Mouse (Mus musculus) liver, embryonic 15.5 days (tissue): ENCODE data around the gene Tubb4b. TPM values are rescaled to one million over a fixed set of nuclear protein-coding genes. Genes with fewer than 3 reads are reported as not detected.

Experiments used
- ATAC-seq: fragments of 200-750 bp; cut with Nextera tagmentation; 2 replicates; pipeline ENCODE4 v1.8.0; 2017; ENCODE audit warnings: moderate number of reproducible peaks, mild to moderate bottlenecking, moderate library complexity; ENCODE audit not compliant: insufficient read depth
- H3K27ac ChIP-seq: fragments of 300-500 bp; sonication (generic); replicated peaks from 2 replicates; pipeline ENCODE4 v1.5.1; 2015; ENCODE audit warnings: mild to moderate bottlenecking, inconsistent platforms
- H3K27me3 ChIP-seq: fragments of 300-500 bp; sonication (generic); 2 replicates; pipeline ENCODE4 v1.6.1; 2015; ENCODE audit warnings: mild to moderate bottlenecking, inconsistent platforms
- H3K36me3 ChIP-seq: fragments of 300-500 bp; sonication (generic); replicated peaks from 2 replicates; pipeline ENCODE4 v1.6.1; 2015; ENCODE audit warnings: moderate library complexity, mild to moderate bottlenecking, inconsistent platforms
- H3K4me1 ChIP-seq: fragments of 300-500 bp; sonication (generic); replicated peaks from 2 replicates; pipeline ENCODE4 v1.6.1; 2015; ENCODE audit warnings: inconsistent platforms
- H3K4me2 ChIP-seq: fragments of 300-500 bp; sonication (generic); 2 replicates; pipeline ENCODE4 v1.6.1; 2015; ENCODE audit warnings: moderate library complexity, mild to moderate bottlenecking, inconsistent platforms
- H3K4me3 ChIP-seq: fragments of 300-500 bp; sonication (generic); replicated peaks from 2 replicates; pipeline ENCODE4 v1.5.1; 2015; ENCODE audit warnings: mild to moderate bottlenecking, inconsistent platforms
- H3K9ac ChIP-seq: fragments of 300-500 bp; sonication (generic); 2 replicates; pipeline ENCODE4 v1.6.1; 2015; ENCODE audit warnings: moderate library complexity, mild to moderate bottlenecking, inconsistent platforms
- H3K9me3 ChIP-seq: fragments of 300-500 bp; sonication (generic); replicated peaks from 2 replicates; pipeline ENCODE4 v1.6.1; 2016; ENCODE audit warnings: inconsistent platforms
- WGBS: fragments of 180-500 bp; shearing (Covaris S2); methylation state at CpG from one replicate; pipeline ENCODE4 v1.1.7; 2015; ENCODE audit warnings: mixed read lengths; ENCODE audit not compliant: insufficient replicate concordance; 5-methylcytosine and 5-hydroxymethylcytosine counted together
- polyA plus RNA-seq: library from polyadenylated mRNA; unstranded; fragments of >200 nt; fragmentation: Nextera tagmentation; extraction: Ambion mirVana; gene quantifications from 2 replicates; pipeline ENCODE4 v1.2.1, GENCODE M21; 2015

Tubb4b gene
- polyA plus RNA-seq, 1 experiment from 2014 or later, result 695 TPM

DNA sequence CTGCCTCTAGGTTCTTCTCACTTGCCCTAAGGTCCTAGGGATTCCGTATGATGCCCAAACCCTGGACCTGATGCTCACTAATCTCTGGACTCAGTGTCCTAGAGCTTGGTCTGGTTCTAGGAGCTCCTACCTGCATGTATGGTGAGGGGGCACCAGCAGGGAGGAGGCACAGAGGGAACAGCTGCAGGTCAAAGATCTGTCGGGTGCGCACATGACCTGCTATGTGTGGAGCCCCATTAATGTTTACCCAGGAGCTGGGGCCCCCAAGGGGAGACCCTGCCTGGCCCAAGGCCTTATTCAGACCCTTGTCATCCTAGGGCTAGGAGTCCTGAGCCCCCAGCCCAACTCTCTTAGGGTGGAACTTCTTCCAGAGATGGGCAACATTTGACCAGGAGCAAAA, 9.5 kb upstream of the Tubb4b start, which contains the start of gene Slc34a3:
Slc34a3 (minus strand) TSS at position 315 of the 400 bp plus-strand sequence.
- Histone ChIP-seq H3K36me3 (no peaks in the 10 kb centered on the region), H3K9me3 (no peaks in the 10 kb centered on the region), H3K27me3 (peaks cover 45% of the 10 kb centered on the region), H3K9ac (no peak within 1 kb of the TSS), H3K4me3 (no peak within 1 kb of the TSS), H3K4me1 (peaks cover 23% of the 10 kb centered on the region), H3K27ac (no peak within 1 kb of the TSS), H3K4me2 (no peak within 1 kb of the TSS)
- 60% methylated on average over 3 of the region's 3 CpGs for WGBS
- no peak for ATAC-seq

DNA sequence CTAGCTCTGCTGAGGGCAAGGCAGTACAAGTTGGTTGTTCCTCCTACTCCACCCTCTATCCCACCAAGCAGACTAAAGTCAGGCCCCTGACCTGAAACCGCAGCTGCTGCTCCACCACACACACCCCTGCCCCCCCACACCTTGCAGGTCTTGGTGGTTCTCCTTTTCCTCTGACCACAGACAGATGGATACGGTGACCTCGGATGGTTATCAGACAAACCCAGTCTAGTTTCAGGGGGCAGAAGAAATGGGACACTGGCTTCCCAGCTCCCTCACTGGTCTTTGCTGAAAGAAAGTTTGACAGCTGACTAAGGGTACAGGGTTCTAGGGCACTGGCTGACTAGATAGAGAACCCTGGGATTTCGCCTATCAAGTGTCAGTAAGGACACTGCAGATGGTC, 8.9 kb upstream of the Tubb4b start:
- 12% methylated on average over 4 of the region's 4 CpGs for WGBS
- Histone ChIP-seq H3K9me3 (no peaks in the 10 kb centered on the region), H3K27me3 (peaks cover 42% of the 10 kb centered on the region), H3K36me3 (no peaks in the 10 kb centered on the region), H3K4me3 (no peak overlapping the region), H3K4me2 (no peak overlapping the region), H3K27ac (no peak overlapping the region), H3K4me1 (peaks cover 29% of the 10 kb centered on the region), H3K9ac (no peak overlapping the region)
- no peak for ATAC-seq

DNA sequence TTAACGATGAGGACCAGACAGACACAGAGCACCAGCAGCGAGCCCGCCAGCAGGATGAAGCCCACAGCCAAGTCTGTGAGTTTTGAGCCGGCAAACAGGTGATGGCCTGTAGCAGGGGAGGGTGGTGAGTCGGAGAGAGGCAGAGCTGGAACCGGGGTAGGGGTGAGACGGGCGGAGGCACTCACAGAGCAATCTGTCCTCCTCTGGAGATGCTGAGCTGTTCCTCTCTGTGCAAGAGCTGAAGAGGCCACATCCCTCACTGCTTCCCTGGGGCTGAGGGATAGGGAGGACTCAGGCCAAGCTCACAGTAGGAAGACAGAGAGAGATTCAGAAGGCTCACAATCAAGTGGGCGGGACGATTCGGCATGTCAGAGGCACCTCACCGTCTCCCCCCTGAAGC, 6.5 kb upstream of the Tubb4b start:
- WGBS, result 63% methylated on average over 12 of the region's 12 CpGs

DNA sequence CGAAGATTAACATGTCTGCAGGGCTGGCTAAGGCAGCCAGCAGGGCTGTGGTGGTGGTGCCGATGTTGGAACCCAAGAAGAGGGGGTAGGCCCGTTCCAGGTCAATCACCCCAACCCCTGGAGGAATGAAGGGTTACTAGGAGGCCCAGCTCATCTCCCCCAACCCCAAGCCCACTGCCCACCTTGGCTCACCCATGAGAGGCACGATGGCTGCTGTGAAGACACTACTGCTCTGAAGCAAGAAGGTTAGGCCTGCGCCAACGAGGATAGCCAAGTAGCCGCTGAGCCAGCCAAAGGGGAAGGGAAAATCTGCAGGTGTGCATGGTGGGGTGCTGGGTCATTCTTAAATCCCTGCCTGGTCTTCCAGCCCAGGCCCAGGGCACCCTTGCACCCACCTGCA, 6.1 kb upstream of the Tubb4b start:
- H3K27ac ChIP-seq, result no peak overlapping the region
- H3K4me3 ChIP-seq, result no peak overlapping the region
- peaks cover 45% of the 10 kb centered on the region for H3K4me1 ChIP-seq
- 75% methylated on average over 7 of the region's 7 CpGs for WGBS
- no peak overlapping the region for H3K4me2 ChIP-seq
- no peak overlapping the region for H3K9ac ChIP-seq
- no peaks in the 10 kb centered on the region for H3K9me3 ChIP-seq
- H3K27me3 ChIP-seq, result peaks cover 31% of the 10 kb centered on the region
- no peaks in the 10 kb centered on the region for H3K36me3 ChIP-seq
- ATAC-seq, result no peak

More for the DNA sequence above, 6.5 kb upstream of the Tubb4b start:
- Histone ChIP-seq H3K4me3 (no peak overlapping the region), H3K9me3 (no peaks in the 10 kb centered on the region), H3K27me3 (peaks cover 31% of the 10 kb centered on the region), H3K9ac (no peak overlapping the region), H3K4me2 (no peak overlapping the region), H3K4me1 (peaks cover 41% of the 10 kb centered on the region), H3K27ac (no peak overlapping the region), H3K36me3 (no peaks in the 10 kb centered on the region)
- no peak for ATAC-seq

DNA sequence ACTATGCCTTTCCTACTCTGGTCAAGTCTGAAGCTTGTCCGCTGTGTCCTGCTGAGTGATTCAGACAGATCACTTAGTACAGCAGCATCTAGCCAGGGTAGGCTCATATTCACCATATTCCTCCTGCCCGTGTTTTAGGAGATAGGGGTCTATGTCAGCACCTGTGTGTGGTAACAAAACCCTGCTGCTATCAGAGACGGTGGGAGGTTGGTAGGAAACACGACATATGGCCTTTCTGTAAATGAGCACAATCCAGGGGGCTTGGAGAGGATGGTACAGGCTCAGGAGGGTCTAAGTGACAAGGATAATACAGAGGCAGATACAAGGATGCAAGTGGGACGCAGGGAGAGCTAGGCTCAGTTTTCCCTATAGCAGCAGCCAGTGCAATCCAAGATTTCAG, 5.1 kb upstream of the Tubb4b start:
- Histone ChIP-seq H3K4me2 (no peak overlapping the region), H3K9me3 (no peaks in the 10 kb centered on the region), H3K9ac (no peak overlapping the region), H3K4me1 (peaks cover 47% of the 10 kb centered on the region), H3K36me3 (no peaks in the 10 kb centered on the region), H3K27me3 (peaks cover 25% of the 10 kb centered on the region), H3K27ac (no peak overlapping the region), H3K4me3 (no peak overlapping the region)
- WGBS, result 71% methylated on average over 5 of the region's 5 CpGs
- ATAC-seq, result no peak

DNA sequence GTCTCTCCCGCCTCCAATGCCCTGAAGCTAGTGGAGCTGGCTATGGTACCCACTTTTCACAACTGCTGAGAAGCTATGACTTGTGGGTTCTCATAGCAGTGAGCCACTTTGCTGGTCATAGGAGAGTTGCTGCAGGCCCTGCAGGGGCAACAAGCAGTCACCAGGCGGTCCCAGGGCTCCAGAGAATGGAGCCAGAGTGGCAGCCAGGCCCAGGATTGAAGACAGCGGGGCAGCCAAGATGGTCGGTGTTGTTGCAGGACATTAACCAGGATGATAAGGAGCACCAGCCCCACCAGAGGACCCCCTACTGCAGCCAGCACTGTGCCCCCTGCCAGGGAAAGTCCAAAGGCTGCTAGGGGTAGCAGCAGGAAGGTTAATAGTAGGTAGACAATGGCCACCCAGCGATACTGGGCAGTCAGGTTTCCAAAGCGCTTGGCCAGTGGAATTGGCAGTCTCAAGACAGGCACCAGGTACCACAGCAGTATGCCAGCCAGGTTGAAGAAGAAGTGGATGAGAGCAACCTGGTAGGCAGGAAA, 4.6 kb upstream of the Tubb4b start:
- peak overlapping the region; percentile 70 for H3K4me2 ChIP-seq
- peaks cover 25% of the 10 kb centered on the region for H3K27me3 ChIP-seq
- ATAC-seq, result no peak
- no peaks in the 10 kb centered on the region for H3K9me3 ChIP-seq
- H3K9ac ChIP-seq, result no peak overlapping the region
- H3K4me3 ChIP-seq, result peak overlapping the region; percentile 44; the same call in 1 of the 2 replicates
- peaks cover 42% of the 10 kb centered on the region for H3K4me1 ChIP-seq
- no peak overlapping the region for H3K27ac ChIP-seq
- 71% methylated on average over 6 of the region's 6 CpGs for WGBS
- H3K36me3 ChIP-seq, result no peaks in the 10 kb centered on the region

DNA sequence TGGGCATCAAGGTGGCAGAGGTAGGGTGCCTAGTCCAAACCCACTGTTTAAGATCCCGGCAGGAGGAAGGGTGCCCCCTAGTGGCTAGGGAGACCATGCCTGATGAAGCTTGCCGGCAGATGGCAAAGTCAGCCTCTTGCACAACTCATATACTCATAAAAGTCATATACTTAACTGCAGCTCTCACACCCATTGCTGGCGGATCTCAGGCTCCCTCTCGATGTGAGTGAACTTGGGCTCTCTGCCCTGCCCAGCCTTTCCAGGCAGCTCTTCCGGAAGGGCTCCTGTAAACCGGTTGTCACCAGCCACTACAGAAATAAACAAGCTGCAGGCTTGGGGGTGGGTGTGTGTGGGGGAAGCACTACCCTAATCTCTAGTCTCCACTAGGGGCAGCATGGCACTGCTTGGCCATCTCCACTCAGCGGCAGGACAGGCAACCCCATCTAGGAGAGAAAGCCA, 4.0 kb upstream of the Tubb4b start:
- no peak for ATAC-seq

DNA sequence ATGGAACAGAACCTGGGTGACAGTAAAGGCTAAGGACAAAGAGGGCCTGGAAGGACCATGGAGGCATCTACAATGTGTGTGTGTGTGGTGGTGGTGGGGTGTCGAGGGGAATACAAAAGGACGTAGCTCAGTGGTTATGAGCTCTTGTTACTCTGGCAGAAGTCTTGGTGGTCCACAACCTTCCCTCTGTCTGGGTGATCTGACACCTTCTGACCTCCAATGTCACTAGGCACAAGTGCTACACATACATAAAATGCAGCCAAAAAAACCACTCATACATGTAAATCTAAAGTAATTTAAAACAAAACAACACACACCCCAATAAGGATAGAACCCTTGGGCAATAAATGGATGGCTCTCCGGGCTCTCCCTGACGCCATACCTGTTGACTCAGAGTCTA, 2.9 kb upstream of the Tubb4b start:
- Histone ChIP-seq H3K36me3 (peaks cover 15% of the 10 kb centered on the region), H3K9ac (no peak overlapping the region), H3K9me3 (no peaks in the 10 kb centered on the region), H3K4me3 (no peak overlapping the region), H3K27me3 (peaks cover 17% of the 10 kb centered on the region), H3K4me1 (peaks cover 41% of the 10 kb centered on the region), H3K4me2 (no peak overlapping the region), H3K27ac (peak overlapping the region; percentile 71; the same call in 1 of the 2 replicates)
- 91% methylated on average over 4 of the region's 4 CpGs for WGBS
- ATAC-seq, result no peak

More for the DNA sequence above, 4.0 kb upstream of the Tubb4b start:
- Histone ChIP-seq H3K36me3 (peaks cover 4% of the 10 kb centered on the region), H3K9me3 (no peaks in the 10 kb centered on the region), H3K9ac (peak overlapping the region; percentile 46), H3K27me3 (peaks cover 25% of the 10 kb centered on the region), H3K4me1 (peaks cover 40% of the 10 kb centered on the region), H3K27ac (peak overlapping the region; percentile 71), H3K4me2 (peak overlapping the region; percentile 70), H3K4me3 (peak overlapping the region; percentile 44)
- under 1% methylated on average over 7 of the region's 7 CpGs for WGBS

DNA sequence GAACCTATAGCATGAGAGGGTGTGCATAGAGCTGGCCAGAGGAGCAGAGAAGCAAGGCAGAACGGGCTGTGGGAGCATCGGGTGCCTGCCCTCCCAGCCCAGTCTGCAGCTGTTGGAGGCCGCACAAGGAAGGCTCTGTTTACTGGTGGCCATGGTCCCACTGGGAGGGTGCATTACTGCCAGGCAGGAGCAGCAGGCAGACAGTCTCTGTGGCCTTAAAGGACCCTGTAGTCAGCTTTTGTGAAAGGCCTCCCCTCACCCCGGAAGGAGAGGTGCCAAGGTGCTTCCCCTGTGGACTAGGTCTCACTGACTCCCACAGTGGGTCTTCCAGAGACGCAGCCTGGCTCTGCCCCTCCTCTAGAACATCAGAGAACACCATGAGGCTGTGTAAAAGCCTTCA, 2.4 kb upstream of the Tubb4b start:
- Histone ChIP-seq H3K4me2 (no peak overlapping the region), H3K9ac (no peak overlapping the region), H3K4me3 (no peak overlapping the region), H3K27me3 (peaks cover 17% of the 10 kb centered on the region), H3K27ac (peak overlapping the region; percentile 2; the same call in 1 of the 2 replicates), H3K9me3 (no peaks in the 10 kb centered on the region), H3K4me1 (peaks cover 43% of the 10 kb centered on the region), H3K36me3 (peaks cover 20% of the 10 kb centered on the region)
- no peak for ATAC-seq
- 80% methylated on average over 5 of the region's 5 CpGs for WGBS

DNA sequence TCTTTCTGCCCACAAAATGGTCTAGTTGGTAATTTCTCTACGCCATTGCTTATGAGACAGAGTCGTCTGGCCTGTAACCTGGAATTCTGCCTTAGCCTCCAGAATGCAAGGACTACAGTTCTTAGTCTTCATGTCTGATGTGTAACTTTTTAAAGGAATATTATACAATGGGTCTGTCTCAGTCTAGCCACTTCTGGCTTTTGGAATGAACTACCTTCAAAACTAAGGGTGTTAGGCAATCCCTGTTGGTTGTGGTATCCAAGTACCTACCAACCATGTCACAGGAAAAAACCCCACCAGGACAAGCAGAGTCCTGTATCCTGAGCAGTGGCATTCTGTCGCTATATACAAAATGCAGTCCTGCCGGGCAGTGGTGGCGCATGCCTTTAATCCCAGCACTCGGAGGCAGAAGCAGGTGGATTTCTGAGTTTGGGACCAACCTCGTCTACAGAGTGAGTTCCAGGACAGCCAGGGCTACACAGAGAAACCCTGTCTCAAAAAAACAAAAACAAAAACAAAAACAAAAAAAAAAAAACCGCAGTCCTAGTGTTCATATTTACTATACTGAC, 1.4 kb upstream of the Tubb4b start:
- Histone ChIP-seq H3K4me2 (peak overlapping the region; percentile 74), H3K4me3 (peak overlapping the region; percentile 70), H3K36me3 (peaks cover 27% of the 10 kb centered on the region), H3K4me1 (peaks cover 49% of the 10 kb centered on the region), H3K27ac (peak overlapping the region; percentile 98), H3K27me3 (peaks cover 8% of the 10 kb centered on the region; the same call in 1 of the 2 replicates), H3K9ac (peak overlapping the region; percentile 78), H3K9me3 (no peaks in the 10 kb centered on the region)
- ATAC-seq, result no peak
- WGBS, result 78% methylated on average over 8 of the region's 8 CpGs

DNA sequence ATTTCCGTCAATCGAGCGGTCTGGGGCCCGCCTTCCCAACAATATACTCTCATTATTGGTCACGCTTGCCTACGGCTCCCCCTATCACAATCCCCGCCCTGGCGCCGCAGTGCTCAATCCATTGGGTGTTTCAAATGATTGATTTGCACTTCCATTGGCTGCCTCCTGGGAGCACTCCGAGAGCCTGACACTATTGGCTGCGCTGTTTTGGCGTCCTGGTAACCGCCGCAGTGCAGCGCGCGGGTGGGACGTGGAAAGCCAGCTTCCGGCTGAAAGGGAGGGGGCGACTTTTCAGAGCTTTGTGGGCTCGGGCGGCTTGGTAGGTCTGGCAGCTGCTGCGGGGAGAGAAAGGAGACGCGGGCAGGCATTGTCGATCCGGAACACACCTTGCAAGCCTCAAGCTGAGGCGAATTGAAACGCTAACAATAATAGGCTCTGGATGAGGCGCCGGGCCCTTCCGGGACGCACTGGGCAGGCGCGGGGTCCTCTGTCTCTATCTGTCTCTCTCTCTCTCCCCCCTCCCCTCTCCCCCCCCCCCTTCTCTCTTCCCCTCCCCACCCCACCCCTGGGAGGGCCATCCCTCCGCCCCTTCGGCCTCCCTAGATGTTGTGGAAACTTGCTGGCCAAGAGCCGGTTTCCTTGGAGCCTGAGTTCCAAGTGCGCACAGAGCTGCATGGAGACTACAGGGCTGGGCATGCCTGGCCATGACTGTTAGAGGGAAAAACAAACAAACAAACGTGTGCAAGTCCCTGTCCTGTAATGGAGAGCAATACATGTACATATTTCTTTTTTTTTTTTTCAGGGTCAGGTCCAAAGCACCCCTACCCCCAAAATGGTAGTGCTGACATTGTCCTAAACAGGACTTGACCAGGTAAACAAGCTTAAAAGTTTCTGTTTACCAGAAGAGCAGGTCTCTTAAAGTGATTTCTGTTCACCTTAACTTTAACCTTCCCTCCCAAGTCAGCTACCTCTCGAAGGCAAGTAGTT, 557 bp upstream of the Tubb4b start:
- peaks cover 27% of the 10 kb centered on the region for H3K36me3 ChIP-seq
- peak; percentile 91 for ATAC-seq
- 2% methylated on average over 41 of the region's 41 CpGs for WGBS
- peaks cover 49% of the 10 kb centered on the region for H3K4me1 ChIP-seq
- no peaks in the 10 kb centered on the region for H3K9me3 ChIP-seq
- peak overlapping the region; percentile 98 for H3K27ac ChIP-seq
- H3K4me2 ChIP-seq, result peak overlapping the region; percentile 74
- peaks cover 1% of the 10 kb centered on the region; the same call in 1 of the 2 replicates for H3K27me3 ChIP-seq
- peak overlapping the region; percentile 78 for H3K9ac ChIP-seq
- peak overlapping the region; percentile 86 for H3K4me3 ChIP-seq
